Mouse (Mus musculus): ENCODE data around the gene Zfr2.

DNA sequence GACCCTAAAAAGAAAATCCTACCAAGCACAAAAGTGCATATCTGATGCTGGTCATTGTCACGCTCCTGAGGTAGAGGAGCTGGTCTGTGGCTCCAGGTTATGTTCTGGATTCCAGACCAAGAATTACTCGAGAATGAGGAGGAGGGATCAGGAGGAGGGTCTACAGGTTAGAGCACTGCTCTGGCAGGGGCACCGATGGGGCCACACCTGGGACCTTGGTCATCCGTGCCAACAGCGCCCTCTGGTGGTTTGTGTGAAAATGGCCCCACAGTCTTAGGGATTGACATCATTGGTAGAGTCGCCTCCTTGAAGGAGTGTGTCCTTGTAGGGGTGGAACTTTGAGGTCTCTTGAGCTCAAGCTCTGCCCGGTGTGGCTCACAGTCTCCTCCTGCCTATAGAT, 15.0 kb upstream of the Zfr2 start:
- peak; percentile 87 for TF ChIP-seq CTCF (IDR thresholded peaks at IDR 0.05; ENCODE audit: low read depth)
- no peak for TF ChIP-seq EP300 (optimal IDR thresholded peaks at IDR 0.05)

All from stomach, postnatal 0 days (tissue).